Mouse (Mus musculus) stomach, embryonic 16.5 days (tissue): ENCODE measurements around the gene Ccdc155. TPM values are rescaled to one million over a fixed set of nuclear protein-coding genes. Genes with fewer than 3 reads are reported as not detected.
"Not testable (repeated sequence)": the region's sequence is repeated elsewhere in the genome, so short reads cannot be mapped to it uniquely, and the experiment has no call there.

Source experiments
- ATAC-seq: fragments of 200-750 bp; cut with Nextera tagmentation; 2 replicates; pipeline ENCODE4 v1.8.0; 2017; ENCODE audit warnings: moderate number of reproducible peaks, moderate TSS enrichment; ENCODE audit not compliant: insufficient read depth, low FRiP score
- H3K27ac ChIP-seq: fragments of 300-500 bp; sonication (generic); 2 replicates; pipeline ENCODE4 v1.5.1; 2014; ENCODE audit warnings: low read length
- H3K27me3 ChIP-seq: fragments of 300-500 bp; sonication (generic); 2 replicates; pipeline ENCODE4 v1.6.1; 2014; ENCODE audit warnings: low read length, control low read depth, mixed read lengths; ENCODE audit not compliant: control insufficient read depth, insufficient read depth
- H3K36me3 ChIP-seq: fragments of 300-500 bp; sonication (generic); 2 replicates; pipeline ENCODE4 v1.6.1; 2014; ENCODE audit warnings: low read length; ENCODE audit not compliant: control insufficient read depth, insufficient read depth
- H3K4me1 ChIP-seq: fragments of 300-500 bp; sonication (generic); 2 replicates; pipeline ENCODE4 v1.6.1; 2014; ENCODE audit warnings: low read length, control low read depth, mixed read lengths; ENCODE audit not compliant: control insufficient read depth, insufficient read depth
- H3K4me2 ChIP-seq: fragments of 300-500 bp; sonication (generic); 2 replicates; pipeline ENCODE4 v1.6.1; 2014; ENCODE audit warnings: low read depth, low read length, mixed read lengths
- H3K4me3 ChIP-seq: fragments of 300-500 bp; sonication (generic); replicated peaks from 2 replicates; pipeline ENCODE4 v1.5.1; 2014; ENCODE audit warnings: mild to moderate bottlenecking, low read length
- H3K9ac ChIP-seq: fragments of 300-500 bp; sonication (generic); 2 replicates; pipeline ENCODE4 v1.6.1; 2014; ENCODE audit warnings: low read length
- H3K9me3 ChIP-seq: fragments of 300-500 bp; sonication (generic); replicated peaks from 2 replicates; pipeline ENCODE4 v1.6.1; 2016; ENCODE audit warnings: low read length, control low read depth; ENCODE audit not compliant: control insufficient read depth
- WGBS: fragments of 180-500 bp; shearing (Covaris S2); extraction: QIAGEN DNeasy Blood & Tissue Kit; methylation state at CpG from one replicate; pipeline ENCODE4 v1.1.7; 2014; 5-methylcytosine and 5-hydroxymethylcytosine counted together
- polyA plus RNA-seq: library from polyadenylated mRNA; unstranded; fragments of >200 nt; fragmentation: Nextera tagmentation; extraction: Ambion mirVana; gene quantifications from 2 replicates; pipeline ENCODE4 v1.2.1, GENCODE M21; 2015

The Ccdc155 gene
- polyA plus RNA-seq, 1 experiment from 2014 or later = 1.5 TPM

DNA sequence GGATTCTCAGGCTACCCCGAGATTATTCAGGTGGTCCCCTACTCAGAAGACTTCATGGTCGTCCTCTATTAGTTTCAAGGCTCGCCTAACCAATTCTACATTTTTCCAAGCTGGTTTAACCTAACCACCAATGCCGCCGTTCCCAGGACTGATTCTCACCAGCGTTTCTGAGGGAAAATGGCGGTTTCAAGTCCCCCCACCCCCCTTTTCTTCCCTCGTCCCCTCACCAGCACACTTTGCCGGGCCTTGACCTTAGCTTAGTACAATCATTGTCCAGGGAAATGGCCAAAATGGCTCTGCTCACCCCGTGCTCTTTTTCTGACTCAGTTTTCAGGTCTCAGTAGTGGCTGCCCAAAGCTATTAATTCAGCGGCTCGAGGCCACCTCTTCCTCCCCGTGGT, 29.3 kb downstream of the Ccdc155 start:
- Histone ChIP-seq H3K27ac (no peak overlapping the region), H3K9ac (no peak overlapping the region), H3K4me3 (no peak overlapping the region), H3K36me3 (no peaks in the 10 kb centered on the region), H3K4me2 (no peak overlapping the region), H3K27me3 (peaks cover 70% of the 10 kb centered on the region), H3K4me1 (peaks cover 10% of the 10 kb centered on the region; the same call in 1 of the 2 replicates), H3K9me3 (peaks cover under 1% of the 10 kb centered on the region; the same call in 1 of the 2 replicates)
- 6% methylated on average over 13 of the region's 13 CpGs for WGBS
- ATAC-seq = no peak

DNA sequence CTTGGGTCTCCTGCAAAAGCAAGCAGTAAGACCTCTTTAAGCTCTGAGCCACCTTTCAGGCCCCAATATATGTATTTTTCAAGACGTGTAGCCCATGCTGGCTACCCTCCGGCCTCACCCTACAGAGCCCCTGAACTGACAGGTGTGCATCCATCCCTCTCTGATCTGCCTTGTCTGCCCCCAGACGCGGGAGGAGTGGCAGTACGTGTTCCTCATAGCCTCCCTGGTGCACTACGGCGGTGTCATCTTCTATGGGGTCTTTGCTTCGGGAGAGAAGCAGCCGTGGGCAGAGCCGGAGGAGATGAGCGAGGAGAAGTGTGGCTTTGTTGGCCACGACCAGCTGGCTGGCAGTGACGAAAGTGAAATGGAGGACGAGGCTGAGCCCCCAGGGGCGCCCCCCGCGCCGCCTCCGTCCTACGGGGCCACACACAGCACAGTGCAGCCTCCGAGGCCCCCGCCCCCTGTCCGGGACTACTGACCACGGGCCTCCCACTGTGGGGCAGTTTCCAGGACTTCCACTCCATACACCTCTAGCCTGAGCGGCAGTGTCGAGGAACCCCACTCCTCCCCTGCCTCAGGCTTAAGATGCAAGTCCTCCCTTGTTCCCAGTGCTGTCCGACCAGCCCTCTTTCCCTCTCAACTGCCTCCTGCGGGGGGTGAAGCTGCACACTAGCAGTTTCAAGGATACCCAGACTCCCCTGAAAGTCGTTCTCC, 30.0 kb downstream of the Ccdc155 start:
- H3K4me2 ChIP-seq = no peak overlapping the region
- H3K36me3 ChIP-seq = no peaks in the 10 kb centered on the region
- no peak overlapping the region for H3K4me3 ChIP-seq
- H3K9me3 ChIP-seq = peaks cover 7% of the 10 kb centered on the region
- peaks cover 68% of the 10 kb centered on the region for H3K27me3 ChIP-seq
- WGBS = 5% methylated on average over 29 of the region's 29 CpGs
- H3K4me1 ChIP-seq = peaks cover 10% of the 10 kb centered on the region; the same call in 1 of the 2 replicates
- ATAC-seq = no peak
- H3K9ac ChIP-seq = no peak overlapping the region; the same call in 1 of the 2 replicates
- H3K27ac ChIP-seq = no peak overlapping the region

DNA sequence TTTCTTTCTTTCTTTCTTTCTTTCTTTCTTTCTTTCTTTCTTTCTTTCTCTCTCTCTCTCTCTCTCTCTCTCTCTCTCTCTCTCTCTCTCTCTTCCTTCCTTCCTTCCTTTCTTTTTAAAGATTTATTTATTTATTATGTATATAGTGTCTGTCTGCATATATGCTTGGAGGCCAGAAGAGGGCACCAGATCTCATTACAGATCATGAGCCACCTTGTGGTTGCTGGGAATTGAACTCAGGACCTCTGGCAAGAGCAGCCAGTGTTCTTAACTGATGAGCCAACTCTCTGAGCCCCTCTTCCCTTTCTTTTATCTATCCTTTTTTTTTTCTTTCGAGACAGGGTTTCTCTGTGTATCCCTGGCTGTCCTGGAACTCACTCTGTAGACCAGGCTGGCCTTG, 30.9 kb downstream of the Ccdc155 start:
- Histone ChIP-seq H3K9me3 (peaks cover 16% of the 10 kb centered on the region), H3K27me3 (peaks cover 68% of the 10 kb centered on the region), H3K4me1 (peaks cover 10% of the 10 kb centered on the region; the same call in 1 of the 2 replicates)
- 54% methylated on average over 1 of the region's 1 CpGs for WGBS
- not testable (repeated sequence) for H3K4me3 ChIP-seq, H3K9ac ChIP-seq, H3K4me2 ChIP-seq, H3K27ac ChIP-seq, H3K36me3 ChIP-seq, ATAC-seq

DNA sequence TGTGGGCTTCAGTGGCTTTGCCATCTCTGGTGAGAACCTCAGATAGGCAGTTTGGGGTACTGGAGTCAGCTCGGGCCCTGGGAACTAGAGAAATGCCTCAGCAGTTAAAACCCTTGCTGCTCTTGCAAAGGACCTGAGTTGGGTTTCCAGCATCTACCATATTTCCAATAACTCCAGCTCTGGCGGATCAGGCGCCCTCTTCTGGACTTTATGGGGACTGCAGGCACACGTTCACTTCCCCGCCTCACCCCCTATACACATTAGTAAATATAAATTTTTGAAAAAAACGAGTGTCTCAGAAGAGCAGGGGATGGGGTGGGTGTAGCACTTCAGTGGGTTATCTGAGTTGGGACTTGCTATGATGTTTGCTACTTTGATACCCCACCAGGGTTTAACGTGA, 31.7 kb downstream of the Ccdc155 start:
- no peak overlapping the region for H3K4me2 ChIP-seq
- no peak overlapping the region for H3K27ac ChIP-seq
- no peaks in the 10 kb centered on the region for H3K36me3 ChIP-seq
- peaks cover 19% of the 10 kb centered on the region for H3K9me3 ChIP-seq
- ATAC-seq = no peak
- H3K27me3 ChIP-seq = peaks cover 68% of the 10 kb centered on the region
- WGBS = 57% methylated on average over 7 of the region's 7 CpGs
- no peak overlapping the region for H3K9ac ChIP-seq
- H3K4me1 ChIP-seq = peaks cover 10% of the 10 kb centered on the region; the same call in 1 of the 2 replicates
- H3K4me3 ChIP-seq = no peak overlapping the region

DNA sequence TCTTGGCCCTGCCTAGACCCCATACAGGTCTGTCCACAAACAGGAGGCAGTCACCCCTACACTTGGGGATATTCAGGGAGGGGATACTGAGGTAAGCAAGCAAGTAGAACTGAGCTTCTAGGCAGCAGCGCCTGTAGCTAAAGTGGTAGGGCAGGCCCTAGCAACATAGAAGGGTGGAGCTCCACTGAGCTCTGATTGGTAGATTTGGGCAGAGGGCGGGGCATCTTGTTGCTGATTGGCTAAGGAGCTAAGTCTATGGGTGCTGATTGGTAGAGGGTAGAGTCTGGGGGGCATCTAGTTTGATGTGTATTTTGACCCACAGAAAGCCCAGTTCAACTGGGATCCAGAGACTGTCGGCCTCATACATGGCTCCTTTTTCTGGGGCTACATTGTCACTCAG, 35.2 kb downstream of the Ccdc155 start:
- H3K4me1 ChIP-seq = no peaks in the 10 kb centered on the region
- H3K27ac ChIP-seq = no peak overlapping the region
- H3K4me3 ChIP-seq = no peak overlapping the region
- no peaks in the 10 kb centered on the region for H3K36me3 ChIP-seq
- WGBS = 86% methylated on average over 3 of the region's 3 CpGs
- H3K9me3 ChIP-seq = peaks cover 19% of the 10 kb centered on the region
- ATAC-seq = no peak
- no peak overlapping the region for H3K4me2 ChIP-seq
- H3K27me3 ChIP-seq = peaks cover 65% of the 10 kb centered on the region
- no peak overlapping the region for H3K9ac ChIP-seq

GRCm38 (mm10) chr7:45168656-45169055, 36.0 kb downstream of the Ccdc155 start:
- peaks cover 69% of the 10 kb centered on the region for H3K27me3 ChIP-seq
- no peak for ATAC-seq
- H3K4me2 ChIP-seq = no peak overlapping the region
- 6% methylated on average over 24 of the region's 24 CpGs for WGBS
- H3K9ac ChIP-seq = no peak overlapping the region
- H3K4me1 ChIP-seq = no peaks in the 10 kb centered on the region
- no peak overlapping the region for H3K4me3 ChIP-seq
- H3K9me3 ChIP-seq = peaks cover 19% of the 10 kb centered on the region
- H3K27ac ChIP-seq = no peak overlapping the region
- no peaks in the 10 kb centered on the region for H3K36me3 ChIP-seq

DNA sequence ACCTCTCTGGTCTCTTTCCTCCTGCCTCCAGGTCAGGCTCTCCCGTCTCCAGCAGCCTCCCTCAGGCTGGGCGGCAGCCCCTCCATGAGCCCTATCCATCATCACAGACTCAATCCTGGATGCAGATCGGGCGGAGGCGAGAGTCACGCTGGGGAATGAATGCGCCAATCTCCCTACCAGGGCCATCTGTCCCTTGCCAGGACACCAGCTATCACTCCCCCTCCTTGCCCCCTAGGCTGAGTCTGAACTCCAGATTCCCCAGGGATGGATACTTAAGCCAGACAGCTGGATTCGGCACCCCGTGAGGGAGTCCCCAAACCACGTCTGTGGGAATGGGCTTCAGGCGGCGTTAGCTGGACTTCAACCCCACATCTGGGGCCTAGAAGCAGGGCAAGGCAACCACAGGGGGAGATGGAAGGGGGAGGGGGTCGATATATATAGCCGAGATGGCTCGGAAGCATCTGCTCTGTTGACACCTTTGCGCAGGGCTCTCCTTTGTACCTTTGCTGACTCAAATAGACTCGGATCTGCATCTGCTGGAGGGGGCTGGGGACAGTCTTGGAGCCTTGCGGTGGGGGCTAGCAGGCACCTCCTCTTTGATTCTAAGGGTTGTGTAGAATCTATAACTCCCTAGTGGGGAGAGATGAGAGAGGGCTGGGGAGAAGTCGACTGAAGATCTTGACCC, 36.8 kb downstream of the Ccdc155 start:
- Histone ChIP-seq H3K27me3 (peaks cover 75% of the 10 kb centered on the region), H3K9me3 (peaks cover 19% of the 10 kb centered on the region), H3K4me3 (no peak overlapping the region), H3K36me3 (no peaks in the 10 kb centered on the region), H3K4me2 (no peak overlapping the region), H3K4me1 (no peaks in the 10 kb centered on the region), H3K27ac (no peak overlapping the region), H3K9ac (no peak overlapping the region)
- 4% methylated on average over 19 of the region's 19 CpGs for WGBS
- ATAC-seq = no peak

- H3K4me1 ChIP-seq = peaks cover 3% of the 10 kb centered on the region; the same call in 1 of the 2 replicates
- peaks cover 19% of the 10 kb centered on the region for H3K9me3 ChIP-seq
- H3K4me2 ChIP-seq = no peak overlapping the region
- H3K27me3 ChIP-seq = peaks cover 79% of the 10 kb centered on the region
- H3K4me3 ChIP-seq = no peak overlapping the region
- 26% methylated on average over 9 of the region's 10 CpGs for WGBS
- no peak overlapping the region for H3K27ac ChIP-seq
- ATAC-seq = no peak
- H3K9ac ChIP-seq = no peak overlapping the region
- no peaks in the 10 kb centered on the region for H3K36me3 ChIP-seq
Observed at GRCm38 (mm10) chr7:45166950-45167401, 37.7 kb downstream of the Ccdc155 start.

- no peak overlapping the region for H3K27ac ChIP-seq
- no peaks in the 10 kb centered on the region for H3K36me3 ChIP-seq
- 48% methylated on average over 11 of the region's 11 CpGs for WGBS
- H3K9me3 ChIP-seq = peaks cover 19% of the 10 kb centered on the region
- H3K27me3 ChIP-seq = peaks cover 74% of the 10 kb centered on the region
- ATAC-seq = no peak
- H3K4me3 ChIP-seq = no peak overlapping the region
- H3K9ac ChIP-seq = no peak overlapping the region
- no peak overlapping the region for H3K4me2 ChIP-seq
- peaks cover 3% of the 10 kb centered on the region; the same call in 1 of the 2 replicates for H3K4me1 ChIP-seq
Observed at GRCm38 (mm10) chr7:45165701-45166100, 39.0 kb downstream of the Ccdc155 start.
